12 mouse cellular contexts compared by ENCODE assay signal in genomic region chr15:77741556-77741955, GRCm38 (mm10). TPM values are rescaled to one million over a fixed set of nuclear protein-coding genes. Genes with fewer than 3 reads are reported as not detected.
"Had no signal": no experiment of that assay in that cellular context is flagged by ENCODE, and none has a peak within 500 bp of the region (broad histone marks: within the 10 kb centered on the region; RNA-seq: fewer than 3 reads in every experiment).

No protein-coding gene starts in this region.

RNA-seq across cellular contexts. Expression of gene Apol9b, which starts 12.7 kb away (rescaled TPM):
- total RNA-seq: megakaryocyte progenitor cell, adult 5-6 weeks had no signal
- polyA plus RNA-seq: lung, embryonic 15.5 days; midbrain, embryonic 12.5 days; midbrain, embryonic 14.5 days; midbrain, embryonic 16.5 days; neural tube, embryonic 12.5 days; stomach, embryonic 14.5 days; testis, adult 2 months had no signal

RNA-seq across cellular contexts. Expression of gene Apol8, which starts 15.2 kb away (rescaled TPM):
- polyA plus RNA-seq: lung, adult 2 months; lung, embryonic 15.5 days; macrophage had no signal

RNA-seq across cellular contexts. Expression of gene Apol7e, which starts 42.9 kb away (rescaled TPM):
- polyA plus RNA-seq: lung, postnatal 0 days; midbrain, embryonic 12.5 days; midbrain, embryonic 14.5 days; midbrain, embryonic 16.5 days; neural tube, embryonic 12.5 days; neural tube, embryonic 14.5 days; testis, adult 2 months had no signal
